In genomic region chr11:9048011-9048702, GRCm38 (mm10) we compare ENCODE assay signal across 8 mouse cellular contexts. TPM values are rescaled to one million over a fixed set of nuclear protein-coding genes. Genes with fewer than 3 reads are reported as not detected.
DNase-seq lines count a peak whose midpoint lies in the region; ATAC-seq lines count a peak whose summit lies in the region.

Gene Gm11992 (plus strand): TSS chr11:9048594.

- H3K4me2 ChIP-seq in heart, embryonic 14.5 days (ENCODE audit: low read length): peak within 1 kb of the TSS; percentile 93
- peak within 1 kb of the TSS; percentile 77 for H3K4me2 ChIP-seq in liver, embryonic 12.5 days

- peak within 1 kb of the TSS; percentile 65 for H3K4me3 ChIP-seq in forebrain, embryonic 10.5 days
- H3K4me3 ChIP-seq in heart, embryonic 14.5 days (ENCODE audit: control insufficient read depth in 1 of 2, insufficient read depth in 1 of 2, low read depth in 1 of 2, low read length in 2 of 2): peak within 1 kb of the TSS; percentile 56 to 59
- peak within 1 kb of the TSS; percentile 48 for H3K4me3 ChIP-seq in liver, embryonic 12.5 days

- 0 out of 2 replicates have a peak within 1 kb of the TSS, but pooled peaks have one; percentile 7 for H3K27ac ChIP-seq in forebrain, embryonic 10.5 days
- H3K27ac ChIP-seq in heart, embryonic 14.5 days (replicated peaks in 1 of 2; ENCODE audit: control insufficient read depth in 1 of 2, insufficient read depth in 1 of 2, low read depth in 2 of 2, low read length in 2 of 2): peak within 1 kb of the TSS; percentile 77 to 87
- H3K27ac ChIP-seq in liver, embryonic 12.5 days: no peak within 1 kb of the TSS

- WGBS in forebrain, embryonic 10.5 days: 5% methylated on average over 21 of the region's 21 CpGs
- WGBS in heart, embryonic 14.5 days: 3% methylated on average over 21 of the region's 21 CpGs
- WGBS in liver, embryonic 12.5 days (ENCODE audit: insufficient replicate concordance): 3% methylated on average over 21 of the region's 21 CpGs

- H3K9ac ChIP-seq in heart, embryonic 14.5 days (ENCODE audit: low read length): peak within 1 kb of the TSS; percentile 64
- H3K9ac ChIP-seq in liver, embryonic 12.5 days: 0 out of 2 replicates have a peak within 1 kb of the TSS, but pooled peaks have one; percentile 9

- H3K36me3 ChIP-seq in forebrain, embryonic 10.5 days (replicated peaks): no peaks in the 10 kb centered on the region
- H3K36me3 ChIP-seq in heart, embryonic 14.5 days (ENCODE audit: control insufficient read depth, insufficient read depth, low read length): no peaks in the 10 kb centered on the region
- no peaks in the 10 kb centered on the region for H3K36me3 ChIP-seq in liver, embryonic 12.5 days
- H3K36me3 ChIP-seq in splenic B cell, adult 2 months (ENCODE audit: control insufficient read depth, insufficient read depth, low read length, poor library complexity, severe bottlenecking): no peaks in the 10 kb centered on the region

- peaks cover 15% of the 10 kb centered on the region for H3K4me1 ChIP-seq in forebrain, embryonic 10.5 days
- H3K4me1 ChIP-seq in heart, embryonic 14.5 days (ENCODE audit: control insufficient read depth in 2 of 2, insufficient read depth in 2 of 2, low read length in 2 of 2): peaks cover 12 to 37% of the 10 kb centered on the region in 2 experiments
- H3K4me1 ChIP-seq in liver, embryonic 12.5 days: peaks cover 13% of the 10 kb centered on the region

- peaks cover 27% of the 10 kb centered on the region for H3K27me3 ChIP-seq in forebrain, embryonic 10.5 days (ENCODE audit: poor library complexity, severe bottlenecking)
- no peaks in the 10 kb centered on the region for H3K27me3 ChIP-seq in heart, embryonic 14.5 days (ENCODE audit: control insufficient read depth, insufficient read depth, low read length)
- H3K27me3 ChIP-seq in liver, embryonic 12.5 days (replicated peaks): peaks cover 22% of the 10 kb centered on the region
- H3K27me3 ChIP-seq in splenic B cell, adult 2 months (ENCODE audit: control insufficient read depth, insufficient read depth, low read length, poor library complexity, severe bottlenecking): no peaks in the 10 kb centered on the region

- no peaks in the 10 kb centered on the region for H3K9me3 ChIP-seq in forebrain, embryonic 10.5 days
- no peaks in the 10 kb centered on the region for H3K9me3 ChIP-seq in heart, embryonic 14.5 days (ENCODE audit: control insufficient read depth, low read length)
- no peaks in the 10 kb centered on the region for H3K9me3 ChIP-seq in liver, embryonic 12.5 days (replicated peaks)

- ATAC-seq in heart, embryonic 14.5 days (ENCODE audit: insufficient number of reproducible peaks, insufficient read depth, low FRiP score, low read depth): peak; percentile 92
- ATAC-seq in liver, embryonic 12.5 days: peak; percentile 99

- DNase-seq in CD4-positive, CD25-positive, alpha-beta regulatory T cell, adult 2 months (ENCODE audit: low read depth, low spot score): peak; percentile 50
- peak; percentile 65 for DNase-seq in c-Kit-positive CD71-positive TER-119-negative erythroid progenitor cells, embryonic 14.5 days (ENCODE audit: low read depth)
- peak; percentile 88 for DNase-seq in forebrain, embryonic 10.5 days (ENCODE audit: extremely low spot score, low spot score)
- DNase-seq in kidney, postnatal 14 days: peak; percentile 95
- DNase-seq in naive thymus-derived CD4-positive, alpha-beta T cell, adult 2 months (ENCODE audit: low read depth): peak; percentile 3
- DNase-seq in splenic B cell, adult 2 months (ENCODE audit: low read depth, low spot score): peak; percentile 6

RNA-seq across cellular contexts. Expression of gene Gm11992, which starts in this region (rescaled TPM):
- 0.48 and 0.69 TPM in 2 replicates for polyA plus RNA-seq in forebrain, embryonic 10.5 days (2016; fragmentation: Nextera tagmentation; extraction: Ambion mirVana)
- 3.5 and 4.2 TPM in 2 replicates for polyA plus RNA-seq in heart, embryonic 14.5 days (2014; fragmentation: Nextera tagmentation; extraction: Ambion mirVana)
- polyA plus RNA-seq in liver, embryonic 12.5 days (2016; fragmentation: Nextera tagmentation; extraction: Ambion mirVana): 0.17 and 0.23 TPM in 2 replicates

Comparison
In these comparisons a context has a peak if more than half of its experiments do, and no peak if none do; other contexts are left out.
1. Peak in DNase-seq, H3K4me3 ChIP-seq and H3K27ac ChIP-seq in forebrain, embryonic 10.5 days; RNA of the gene not detected or under 1 TPM.
2. Peak in ATAC-seq, H3K4me3 ChIP-seq, H3K9ac ChIP-seq and H3K4me2 ChIP-seq in liver, embryonic 12.5 days; RNA of the gene not detected or under 1 TPM.
3. DNase-seq: peak in every context shown above with its lines; median percentile 95 in kidney, postnatal 14 days; 88 in forebrain, embryonic 10.5 days; 65 in c-Kit-positive CD71-positive TER-119-negative erythroid progenitor cells, embryonic 14.5 days; 50 in CD4-positive, CD25-positive, alpha-beta regulatory T cell, adult 2 months; 6 in splenic B cell, adult 2 months; 3 in naive thymus-derived CD4-positive, alpha-beta T cell, adult 2 months.